In the genomic region with DNA sequence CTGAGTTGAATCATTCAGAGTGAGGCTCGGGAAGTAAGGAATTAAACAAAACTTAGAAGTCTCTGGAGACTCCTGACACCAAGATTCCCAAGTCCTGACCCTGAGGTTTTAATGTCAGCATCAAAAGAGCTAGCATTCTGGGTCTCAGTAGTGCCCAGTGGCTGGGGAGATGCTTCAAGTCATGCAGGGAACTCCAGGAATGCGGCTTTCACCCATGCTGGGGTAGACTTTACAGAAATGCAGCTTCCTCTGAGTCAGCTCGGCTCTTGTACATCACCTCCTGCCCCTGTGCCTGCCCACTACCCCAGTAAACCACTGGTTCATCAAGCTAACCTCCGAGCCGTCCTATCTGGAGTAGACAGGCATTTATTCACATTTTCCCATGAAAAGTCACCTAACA, we compare ENCODE assay signal across 15 mouse cellular contexts.
"Had no signal": no experiment of that assay in that cellular context is flagged by ENCODE, and none has a peak within 500 bp of the region (broad histone marks: within the 10 kb centered on the region; RNA-seq: fewer than 3 reads in every experiment).

No protein-coding gene starts in this region.

- H3K36me3 ChIP-seq: neural tube, embryonic 13.5 days; neural tube, embryonic 15.5 days; stomach, embryonic 15.5 days had no signal

- H3K27me3 ChIP-seq: neural tube, embryonic 13.5 days; neural tube, embryonic 15.5 days; stomach, embryonic 15.5 days had no signal

- H3K4me1 ChIP-seq: neural tube, embryonic 15.5 days; stomach, embryonic 15.5 days had no signal

- H3K9ac ChIP-seq: neural tube, embryonic 13.5 days; neural tube, embryonic 15.5 days; stomach, embryonic 15.5 days had no signal

- H3K4me2 ChIP-seq: neural tube, embryonic 13.5 days; neural tube, embryonic 15.5 days; stomach, embryonic 15.5 days had no signal

- H3K27ac ChIP-seq: neural tube, embryonic 13.5 days; neural tube, embryonic 15.5 days; stomach, embryonic 15.5 days; stomach, postnatal 0 days had no signal

- H3K9me3 ChIP-seq: neural tube, embryonic 13.5 days; neural tube, embryonic 15.5 days; stomach, embryonic 15.5 days had no signal

- H3K4me3 ChIP-seq: neural tube, embryonic 13.5 days; neural tube, embryonic 15.5 days; stomach, embryonic 15.5 days had no signal

- DNase-seq: retina, postnatal 1 day; right cerebral cortex, adult 18-20 months; right cerebral cortex, postnatal 14 days; right cerebral cortex, postnatal 25 days; spleen, adult 18-20 months; thymus, adult 18-20 months; thymus, adult 2 months; thymus, postnatal 14 days; thymus, postnatal 25 days; thymus, postnatal 36 days; thymus, postnatal 4 days had no signal
